Mouse (Mus musculus) fibroblast of lung, adult 2 months (primary cell): Measurements from ENCODE around the gene Arpc2.

Source experiments
- DNase-seq: peaks from one replicate; pipeline ENCODE4 v3.0.0-alpha.2; 2011; ENCODE audit warnings: low read depth

Gene Arpc2

GRCm38 (mm10) chr1:74302229-74302628 is 66.3 kb downstream of the Arpc2 start:
- DNase-seq: no peak

GRCm38 (mm10) chr1:74302835-74303234 is 67.0 kb downstream of the Arpc2 start:
- no peak for DNase-seq

GRCm38 (mm10) chr1:74303509-74304338 is 67.8 kb downstream of the Arpc2 start:
- no peak for DNase-seq

DNA sequence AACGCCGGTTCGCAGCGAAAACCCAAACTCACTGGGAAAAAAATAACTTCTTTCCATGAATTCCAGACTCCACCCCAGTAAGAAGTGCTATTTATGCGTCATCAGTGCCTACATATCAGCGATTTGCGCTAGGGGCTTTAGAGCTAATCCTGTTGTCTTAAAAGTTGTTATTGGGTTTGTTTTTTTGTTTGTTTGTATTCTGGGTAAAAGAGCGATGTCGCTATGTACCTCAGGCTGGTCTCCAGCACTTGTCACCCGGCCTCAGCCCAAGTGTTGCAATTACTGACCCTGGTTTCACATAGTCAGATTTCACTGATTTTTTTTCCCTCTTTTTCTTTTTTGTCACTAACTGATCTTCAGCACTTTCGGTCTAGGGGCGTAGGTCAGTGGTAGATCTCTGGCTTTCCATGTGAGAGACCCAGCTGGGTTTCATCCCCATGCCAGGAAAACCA is 68.5 kb downstream of the Arpc2 start:
- DNase-seq: no peak

DNA sequence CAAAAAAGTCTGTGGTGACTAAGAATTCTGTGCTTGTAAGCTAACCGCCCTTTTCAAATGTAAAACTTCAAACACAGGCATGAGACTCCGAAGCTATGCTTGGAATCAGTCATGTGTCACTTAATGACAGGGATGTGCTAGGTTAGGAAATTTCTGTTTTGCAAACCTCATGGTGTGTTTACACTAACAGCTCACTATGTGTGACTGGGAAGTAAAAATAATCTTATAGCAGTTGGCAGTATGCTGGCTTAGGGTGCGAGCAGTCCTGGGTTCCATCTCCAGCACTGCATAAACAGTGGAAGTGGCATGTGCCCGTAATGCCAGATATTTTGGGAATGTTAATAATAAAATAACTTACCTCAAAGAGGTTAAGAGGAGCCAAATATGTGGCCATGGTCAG is 69.1 kb downstream of the Arpc2 start:
- no peak for DNase-seq

DNA sequence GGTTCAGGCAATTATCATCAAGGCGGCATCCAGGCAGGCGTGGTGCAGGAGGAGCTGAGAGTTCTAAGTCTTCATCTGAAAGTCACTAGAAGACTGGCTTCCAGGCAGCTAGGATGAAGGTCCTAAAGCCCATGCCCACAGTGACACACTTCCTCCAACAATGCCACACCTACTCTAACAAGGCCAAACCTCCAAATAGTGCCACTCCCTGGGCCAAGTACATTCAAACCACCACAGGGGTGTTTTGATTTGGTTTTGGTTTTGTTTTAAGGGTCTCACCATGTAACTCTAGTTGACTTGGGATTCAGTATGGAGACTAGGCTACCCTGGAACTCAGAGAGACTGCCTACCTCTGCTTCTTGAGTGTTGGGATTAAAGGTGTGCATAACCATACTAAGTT is 69.6 kb downstream of the Arpc2 start, which contains the start of gene Tmbim1:
Tmbim1 (minus strand) TSS at position 101 of the 400 bp plus-strand sequence.
- DNase-seq: no peak

- DNase-seq: no peak
These were observed 71.3 kb downstream of the Arpc2 start for GRCm38 (mm10) chr1:74307146-74307545.

DNA sequence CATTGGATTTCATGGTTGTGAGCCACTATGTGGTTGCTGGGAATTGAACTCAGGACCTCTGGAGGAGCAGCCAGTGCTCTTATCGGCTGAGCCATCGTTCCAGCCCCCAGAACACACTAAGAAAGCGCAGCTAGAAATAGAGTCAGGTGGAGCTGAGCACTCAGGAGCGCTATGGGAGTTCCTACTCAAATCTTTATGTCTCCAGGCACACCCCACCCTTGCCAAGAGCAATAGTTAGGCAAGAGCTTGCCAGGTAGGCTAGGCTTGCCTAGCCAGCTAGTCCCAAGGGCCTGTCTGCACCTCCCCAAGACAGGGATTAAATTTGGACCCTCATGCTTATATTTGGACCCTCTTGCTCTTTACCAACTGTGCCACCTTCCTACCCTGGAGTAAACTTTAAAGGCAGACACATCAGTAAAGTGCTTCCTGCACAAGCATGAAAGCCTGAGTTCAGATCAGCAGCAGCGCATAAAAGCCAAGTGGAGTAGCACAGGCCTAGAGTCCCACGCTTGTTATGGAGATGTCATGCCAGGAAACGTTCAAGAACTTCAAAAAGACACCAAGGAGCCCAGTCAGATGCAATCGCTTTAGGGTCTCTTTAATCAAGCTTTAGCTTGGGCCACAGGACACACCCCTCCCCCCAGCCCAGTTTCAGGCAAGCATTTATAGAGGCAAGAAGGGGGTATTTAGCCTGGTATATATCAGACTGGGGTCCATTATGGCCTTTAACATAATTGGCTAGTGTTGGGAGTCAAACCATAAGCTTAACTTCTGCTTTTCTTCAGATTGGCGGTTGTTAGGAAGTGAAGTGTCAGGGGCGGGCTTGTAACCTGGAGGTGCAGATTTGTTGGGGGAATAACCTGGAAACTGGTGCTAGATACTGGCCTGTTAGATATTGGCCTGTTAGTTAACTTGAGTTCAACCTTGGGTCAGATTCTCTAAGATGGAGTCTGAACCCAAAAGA is 72.4 kb downstream of the Arpc2 start:
- DNase-seq: no peak

GRCm38 (mm10) chr1:74309767-74310166 is 73.9 kb downstream of the Arpc2 start:
- no peak for DNase-seq

- no peak for DNase-seq
These were observed 77.3 kb downstream of the Arpc2 start for GRCm38 (mm10) chr1:74313049-74313692.

DNA sequence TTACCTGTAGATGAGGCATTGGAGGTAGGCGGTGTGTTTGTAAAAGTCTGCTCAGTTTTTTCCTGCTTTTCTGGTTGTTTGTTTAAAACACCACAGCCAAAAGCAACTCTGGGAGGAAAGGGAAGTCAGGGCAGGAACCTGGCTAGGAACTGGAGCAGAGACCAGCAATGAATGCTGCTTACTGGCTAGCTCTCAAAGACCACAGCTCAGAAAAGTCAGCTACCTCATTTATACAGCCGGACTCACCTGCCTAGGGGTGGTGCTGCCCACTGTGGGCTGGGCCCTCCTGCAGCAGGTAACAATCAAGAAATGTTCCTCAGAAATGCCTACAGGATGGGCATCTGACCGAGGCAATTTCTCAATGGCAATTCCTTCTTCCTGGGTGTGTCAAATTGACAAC is 78.9 kb downstream of the Arpc2 start:
- DNase-seq: no peak

DNA sequence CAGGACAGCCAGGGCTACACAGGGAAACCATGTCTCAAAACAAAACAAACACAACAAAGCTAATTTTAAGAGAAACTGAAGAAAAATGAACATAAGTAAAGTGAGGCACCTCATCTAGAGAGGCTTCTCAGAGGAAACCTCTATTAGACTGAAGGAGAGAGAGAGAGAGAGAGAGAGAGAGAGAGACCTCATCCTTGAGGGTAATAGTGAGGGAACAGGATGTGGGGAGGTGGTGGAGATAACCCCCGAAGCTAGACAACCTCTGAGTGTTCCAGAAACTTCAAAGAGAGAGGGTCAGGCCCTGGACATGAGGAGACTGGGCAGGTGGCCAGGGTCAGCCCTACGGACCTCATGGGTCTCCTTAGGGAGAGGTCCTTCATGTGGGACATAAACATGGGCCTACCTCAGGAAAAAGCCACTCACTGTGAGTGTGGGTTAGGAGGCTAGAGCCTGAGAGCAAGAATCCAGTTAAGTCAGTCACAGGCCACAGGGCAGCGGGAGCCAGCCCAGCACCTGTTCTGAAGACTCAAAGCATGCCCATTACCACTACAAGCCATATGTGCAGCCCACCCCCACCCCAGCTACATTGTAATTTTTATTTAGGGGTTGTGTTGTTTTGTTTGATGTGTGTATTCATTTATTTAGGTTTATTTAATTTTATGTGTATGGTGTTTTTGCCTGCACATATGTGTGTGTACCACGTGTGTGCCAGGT is 80.4 kb downstream of the Arpc2 start:
- no peak for DNase-seq
